In the genomic region with DNA sequence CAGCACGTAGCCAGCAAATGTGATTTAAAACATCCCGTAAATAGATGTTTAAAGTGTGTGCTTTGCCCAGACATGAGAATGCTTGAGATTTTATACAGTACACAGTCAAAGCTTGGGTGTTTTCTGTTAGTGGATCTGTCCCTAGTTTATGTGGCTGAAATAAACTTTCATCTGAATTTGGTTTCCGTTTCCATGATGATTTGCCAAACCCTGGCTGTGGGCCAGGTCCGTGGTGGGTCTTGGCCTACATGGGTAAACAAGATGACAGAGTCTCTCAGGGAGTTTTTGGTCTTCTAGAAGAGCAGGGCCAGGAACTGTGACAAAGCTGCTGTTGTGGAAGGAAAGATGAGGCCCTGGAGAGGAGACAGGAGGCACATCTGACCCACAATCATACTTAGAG, we compare ENCODE assay signal across 8 mouse cellular contexts.
DNase-seq lines count a peak whose midpoint lies in the region; TF ChIP-seq lines count a peak whose summit lies in the region.

No protein-coding gene starts in this region.

- no peak for TF ChIP-seq CTCF in thymus, adult 2 months (IDR thresholded peaks at IDR 0.05; ENCODE audit: borderline replicate concordance, control insufficient read depth, extremely low read depth, insufficient read depth, low read length, poor library complexity)

- H3K4me3 ChIP-seq in thymus, adult 2 months (ENCODE audit: control insufficient read depth, insufficient read depth, low read length) = no peak overlapping the region

- no peaks in the 10 kb centered on the region for H3K36me3 ChIP-seq in thymus, adult 2 months (ENCODE audit: control insufficient read depth, insufficient read depth, low read length)

- H3K27ac ChIP-seq in thymus, adult 2 months (ENCODE audit: control insufficient read depth, insufficient read depth, low read length) = peak overlapping the region; percentile 40; the same call in 1 of the 2 replicates

- 46% methylated on average over 4 of the region's 4 CpGs for WGBS in thymus, adult 2 months

- peak; percentile 16 to 46 for DNase-seq in adrenal gland, adult (ENCODE audit: inconsistent age in 2 of 2, low spot score in 1 of 2)
- no peak for DNase-seq in adrenal gland, postnatal 4 days (ENCODE audit: low spot score in 2 of 2)
- peak; percentile 26 for DNase-seq in thymus, adult 2 months
- no peak for DNase-seq in thymus, postnatal 0 days (ENCODE audit: low spot score)
- peak; percentile 21 for DNase-seq in kidney, adult 11 months
- DNase-seq in skeletal muscle tissue, adult 2 months (ENCODE audit: low read depth, low spot score) = peak; percentile 24
- no peak for DNase-seq in frontal cortex, adult 2 months (ENCODE audit: extremely low spot score in 1 of 2, low spot score in 1 of 2)
- DNase-seq in yolk sac, embryonic 10.5 days (ENCODE audit: low spot score) = no peak

- H3K27me3 ChIP-seq in thymus, adult 2 months (ENCODE audit: control insufficient read depth, insufficient read depth, low read length) = no peaks in the 10 kb centered on the region

- no peak for TF ChIP-seq POLR2A in thymus, adult 2 months (IDR thresholded peaks at IDR 0.05; ENCODE audit: control insufficient read depth, extremely low read depth, insufficient read depth, low read length, poor library complexity)

- H3K4me1 ChIP-seq in thymus, adult 2 months (replicated peaks; ENCODE audit: control insufficient read depth, insufficient read depth, low read length) = peaks cover 32% of the 10 kb centered on the region

Comparison
In these comparisons a context has a peak if more than half of its experiments do, and no peak if none do; other contexts are left out.
1. DNase-seq: peak in adrenal gland, adult (2 of 2), thymus, adult 2 months (single experiment), kidney, adult 11 months (single experiment) and skeletal muscle tissue, adult 2 months (single experiment); none in adrenal gland, postnatal 4 days (0 of 2), thymus, postnatal 0 days (single experiment), frontal cortex, adult 2 months (0 of 2) and yolk sac, embryonic 10.5 days (single experiment).